Mouse (Mus musculus) intestine, embryonic 15.5 days (tissue): Measurements from ENCODE around the gene Lpar3. TPM values are rescaled to one million over a fixed set of nuclear protein-coding genes. Genes with fewer than 3 reads are reported as not detected.

Experiments
- ATAC-seq: fragments of 200-750 bp; cut with Nextera tagmentation; 2 replicates; pipeline ENCODE4 v1.8.0; 2017; ENCODE audit warnings: moderate TSS enrichment, moderate library complexity
- H3K27ac ChIP-seq: fragments of 300-500 bp; sonication (generic); 2 replicates; pipeline ENCODE4 v1.5.1; 2015; ENCODE audit warnings: mild to moderate bottlenecking, inconsistent platforms
- H3K27me3 ChIP-seq: fragments of 300-500 bp; sonication (generic); replicated peaks from 2 replicates; pipeline ENCODE4 v1.6.1; 2015; ENCODE audit warnings: inconsistent platforms
- H3K36me3 ChIP-seq: fragments of 300-500 bp; sonication (generic); 2 replicates; pipeline ENCODE4 v1.6.1; 2015; ENCODE audit warnings: inconsistent platforms
- H3K4me1 ChIP-seq: fragments of 300-500 bp; sonication (generic); replicated peaks from 2 replicates; pipeline ENCODE4 v1.6.1; 2015; ENCODE audit warnings: inconsistent platforms
- H3K4me2 ChIP-seq: fragments of 300-500 bp; sonication (generic); replicated peaks from 2 replicates; pipeline ENCODE4 v1.6.1; 2015; ENCODE audit warnings: mild to moderate bottlenecking, inconsistent platforms
- H3K4me3 ChIP-seq: fragments of 300-500 bp; sonication (generic); replicated peaks from 2 replicates; pipeline ENCODE4 v1.5.1; 2015; ENCODE audit warnings: inconsistent platforms
- H3K9ac ChIP-seq: fragments of 300-500 bp; sonication (generic); 2 replicates; pipeline ENCODE4 v1.6.1; 2015; ENCODE audit warnings: inconsistent platforms
- H3K9me3 ChIP-seq: fragments of 300-500 bp; sonication (generic); 2 replicates; pipeline ENCODE4 v1.6.1; 2016; ENCODE audit warnings: inconsistent platforms
- WGBS: fragments of 180-500 bp; shearing (Covaris S2); methylation state at CpG from one replicate; pipeline ENCODE4 v1.1.7; 2015; 5-methylcytosine and 5-hydroxymethylcytosine counted together
- polyA plus RNA-seq: library from polyadenylated mRNA; unstranded; fragments of >200 nt; fragmentation: Nextera tagmentation; extraction: Ambion mirVana; gene quantifications from 2 replicates; pipeline ENCODE4 v1.2.1, GENCODE M21; 2015

Gene Lpar3
- polyA plus RNA-seq, 1 experiment from 2014 or later: 1.9 TPM

DNA sequence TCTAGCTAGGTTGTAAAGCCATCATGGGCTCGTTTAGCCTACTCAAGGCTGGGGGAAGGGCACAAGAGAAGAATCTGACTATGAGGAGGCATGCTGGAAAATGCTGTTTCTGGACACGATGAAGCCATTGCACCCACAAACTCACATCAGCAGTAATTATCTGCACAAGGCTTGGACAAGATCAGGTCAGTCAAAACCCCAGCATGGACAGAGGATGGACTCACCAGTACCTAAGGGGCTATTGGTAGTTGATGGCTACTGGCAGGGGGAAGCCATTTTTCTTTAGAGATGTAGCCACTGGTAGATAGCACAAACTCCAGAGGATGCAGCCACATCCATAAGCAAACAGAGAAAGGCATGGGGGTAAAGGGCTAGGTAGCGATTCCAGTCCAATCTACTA, 81.7 kb downstream of the Lpar3 start:
- ATAC-seq: no peak

DNA sequence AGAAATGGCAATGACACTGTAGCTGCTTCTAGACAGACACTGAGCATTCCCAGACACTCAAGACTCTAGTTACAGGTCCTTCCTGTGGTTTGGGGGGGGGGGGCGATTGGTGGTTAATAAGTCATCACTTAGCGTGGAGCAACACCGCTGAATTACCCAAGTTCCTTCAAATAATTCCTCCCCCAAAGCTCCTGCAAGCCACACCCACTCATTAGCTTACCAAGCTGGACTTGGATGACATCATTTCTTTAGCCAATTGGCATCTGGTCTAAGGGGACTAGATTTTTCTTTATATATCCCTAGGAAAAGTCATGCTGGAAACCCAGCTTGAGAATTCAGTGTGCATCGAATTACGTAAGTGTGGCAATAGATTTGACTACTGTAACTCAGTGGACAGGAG, 82.4 kb downstream of the Lpar3 start:
- Histone ChIP-seq H3K4me1 (no peaks in the 10 kb centered on the region), H3K36me3 (no peaks in the 10 kb centered on the region), H3K9me3 (no peaks in the 10 kb centered on the region), H3K4me2 (no peak overlapping the region), H3K27me3 (no peaks in the 10 kb centered on the region), H3K27ac (no peak overlapping the region), H3K9ac (no peak overlapping the region), H3K4me3 (no peak overlapping the region)
- ATAC-seq: no peak
- 69% methylated on average over 5 of the region's 5 CpGs for WGBS

More for the DNA sequence above, 81.7 kb downstream of the Lpar3 start:
- H3K9ac ChIP-seq: no peak overlapping the region
- H3K4me1 ChIP-seq: no peaks in the 10 kb centered on the region
- WGBS: 68% methylated on average over 3 of the region's 3 CpGs
- H3K27me3 ChIP-seq: no peaks in the 10 kb centered on the region
- no peak overlapping the region for H3K4me3 ChIP-seq
- no peaks in the 10 kb centered on the region for H3K36me3 ChIP-seq
- H3K4me2 ChIP-seq: no peak overlapping the region
- no peaks in the 10 kb centered on the region for H3K9me3 ChIP-seq
- no peak overlapping the region for H3K27ac ChIP-seq

DNA sequence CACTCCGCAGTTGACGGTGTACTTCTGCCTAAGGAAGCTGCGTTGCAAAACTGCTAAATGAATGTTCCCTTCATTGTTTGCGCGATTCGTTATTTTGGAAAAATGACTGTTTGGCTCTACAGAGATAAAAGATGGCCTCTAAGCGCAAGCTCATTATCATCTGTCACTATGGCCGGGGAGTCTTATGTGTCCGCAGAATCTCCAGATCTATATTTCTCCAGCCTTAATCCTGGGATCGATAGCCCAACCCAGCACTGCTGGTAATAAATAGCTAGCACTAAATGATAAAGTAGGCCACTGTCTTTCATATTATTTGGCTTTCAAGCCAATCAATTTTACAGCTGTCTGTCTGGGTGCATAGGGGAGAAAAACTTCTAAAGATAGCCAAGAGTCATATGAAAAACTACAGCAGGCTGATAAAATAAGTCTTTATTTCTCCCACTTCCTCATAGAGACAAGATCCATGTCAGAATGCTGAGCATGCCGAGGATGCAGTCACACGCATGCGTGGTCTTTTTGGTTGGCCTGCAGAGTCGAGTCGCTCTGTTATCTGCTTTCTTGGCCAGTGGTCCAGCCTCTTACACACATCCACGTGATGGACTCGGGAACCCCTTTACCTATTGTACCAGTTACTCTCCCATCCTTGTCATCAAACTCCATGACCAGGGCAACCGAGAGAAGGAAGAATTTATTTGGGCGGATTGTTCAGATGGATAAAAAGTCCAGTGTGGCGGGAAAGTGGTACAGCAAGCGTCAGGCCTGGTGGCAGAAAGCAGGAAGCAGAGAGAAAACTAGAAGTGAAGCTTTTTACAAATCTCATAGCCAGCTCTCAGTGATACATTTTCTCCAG, 84.0 kb downstream of the Lpar3 start:
- Histone ChIP-seq H3K4me2 (peak overlapping the region; percentile 30), H3K27me3 (no peaks in the 10 kb centered on the region), H3K4me3 (no peak overlapping the region), H3K9ac (no peak overlapping the region), H3K27ac (no peak overlapping the region), H3K4me1 (no peaks in the 10 kb centered on the region), H3K9me3 (no peaks in the 10 kb centered on the region), H3K36me3 (no peaks in the 10 kb centered on the region)
- peak; percentile 87 for ATAC-seq
- 59% methylated on average over 21 of the region's 21 CpGs for WGBS

DNA sequence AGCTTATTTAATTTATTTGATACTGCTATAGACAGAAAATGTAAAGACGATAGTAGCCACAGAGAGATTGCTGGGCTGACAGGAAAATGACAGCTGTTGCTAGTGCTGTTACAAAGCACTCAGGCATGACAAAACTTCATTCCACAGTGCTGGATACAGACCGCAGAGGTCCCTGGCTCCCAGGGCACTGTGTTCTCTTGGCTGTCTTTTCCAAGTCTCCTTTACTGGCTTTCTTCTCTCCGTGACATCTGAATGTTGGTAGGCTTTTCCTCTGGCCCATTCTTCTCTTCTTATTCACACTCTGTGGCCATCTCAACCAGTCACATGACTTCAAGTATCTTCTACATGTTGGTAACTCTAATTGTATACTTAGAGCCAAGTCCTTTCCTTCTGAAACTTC, 86.6 kb downstream of the Lpar3 start:
- 77% methylated on average over 3 of the region's 3 CpGs for WGBS

DNA sequence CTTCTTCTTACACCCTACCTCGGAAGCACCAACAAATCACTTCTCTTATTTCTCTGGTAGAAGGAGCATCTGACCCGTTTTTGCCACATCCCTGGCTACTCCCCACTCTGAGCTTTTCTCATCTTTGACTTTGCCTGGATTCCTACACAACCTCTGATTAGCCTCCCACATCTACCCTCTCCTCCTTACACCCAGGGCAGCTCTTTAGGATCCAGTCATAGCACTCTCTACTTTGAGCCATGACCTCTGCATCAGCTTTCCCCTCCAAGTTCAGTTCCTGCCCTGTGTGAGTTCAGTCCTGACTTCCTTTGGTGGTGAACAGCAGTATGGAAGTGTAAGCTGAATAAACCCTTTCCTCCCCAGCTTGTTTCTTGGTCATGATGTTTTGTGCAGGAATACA, 87.1 kb downstream of the Lpar3 start:
- no peak overlapping the region for H3K4me2 ChIP-seq
- no peak overlapping the region for H3K9ac ChIP-seq
- no peak overlapping the region for H3K27ac ChIP-seq
- ATAC-seq: no peak
- no peaks in the 10 kb centered on the region for H3K36me3 ChIP-seq
- H3K27me3 ChIP-seq: no peaks in the 10 kb centered on the region
- WGBS: 62% methylated on average over 2 of the region's 2 CpGs
- H3K4me3 ChIP-seq: no peak overlapping the region
- no peaks in the 10 kb centered on the region for H3K9me3 ChIP-seq
- H3K4me1 ChIP-seq: peaks cover 4% of the 10 kb centered on the region; the same call in 1 of the 2 replicates

More for the DNA sequence above, 86.6 kb downstream of the Lpar3 start:
- H3K27ac ChIP-seq: no peak overlapping the region
- H3K27me3 ChIP-seq: no peaks in the 10 kb centered on the region
- H3K4me2 ChIP-seq: no peak overlapping the region
- ATAC-seq: no peak
- peaks cover 4% of the 10 kb centered on the region; the same call in 1 of the 2 replicates for H3K4me1 ChIP-seq
- H3K36me3 ChIP-seq: no peaks in the 10 kb centered on the region
- no peak overlapping the region for H3K9ac ChIP-seq
- no peak overlapping the region for H3K4me3 ChIP-seq
- H3K9me3 ChIP-seq: no peaks in the 10 kb centered on the region

DNA sequence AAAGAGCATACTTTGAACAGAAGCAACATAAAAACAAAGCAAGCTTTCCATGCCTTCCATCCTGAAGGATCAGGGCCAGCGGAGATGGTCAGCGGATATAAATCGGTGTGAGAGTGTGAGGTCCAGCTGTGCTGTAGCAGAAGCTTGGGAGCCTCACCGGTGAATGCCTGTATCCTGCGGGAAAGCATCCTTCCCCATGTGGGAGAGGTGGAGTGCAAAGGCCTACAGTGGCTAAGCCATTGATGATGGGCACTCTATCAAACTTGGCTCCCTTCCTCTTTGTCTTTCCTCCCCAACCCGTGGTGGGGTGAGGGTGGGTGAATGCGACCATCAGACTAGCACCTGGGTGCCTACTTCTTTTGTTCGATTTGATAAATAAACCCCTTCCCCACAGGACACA, 88.8 kb downstream of the Lpar3 start:
- H3K4me2 ChIP-seq: no peak overlapping the region
- no peaks in the 10 kb centered on the region for H3K27me3 ChIP-seq
- no peaks in the 10 kb centered on the region for H3K9me3 ChIP-seq
- H3K4me1 ChIP-seq: peaks cover 4% of the 10 kb centered on the region; the same call in 1 of the 2 replicates
- H3K4me3 ChIP-seq: no peak overlapping the region
- no peak for ATAC-seq
- no peaks in the 10 kb centered on the region for H3K36me3 ChIP-seq
- H3K27ac ChIP-seq: no peak overlapping the region
- 86% methylated on average over 8 of the region's 8 CpGs for WGBS
- H3K9ac ChIP-seq: no peak overlapping the region

DNA sequence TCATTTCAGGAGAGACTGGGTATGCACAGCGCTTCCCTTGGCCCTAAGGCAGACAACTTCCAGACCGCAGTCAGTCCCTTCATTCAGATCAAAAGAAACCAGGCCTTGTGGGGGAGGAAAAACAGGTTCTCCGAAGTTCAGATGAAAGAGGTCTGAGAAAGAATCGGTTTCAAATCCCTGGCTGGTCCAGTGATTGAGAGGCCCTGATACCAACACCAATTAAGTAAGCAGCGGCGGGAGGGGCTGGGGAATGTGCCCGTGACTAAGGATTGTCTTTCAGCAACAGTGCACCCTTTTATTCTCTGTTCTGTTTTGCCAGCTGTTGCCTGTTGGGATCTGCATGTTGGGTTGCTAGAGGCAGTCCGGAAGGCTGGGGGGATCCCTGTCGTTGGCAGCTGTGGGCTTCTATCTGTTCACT, 90.4 kb downstream of the Lpar3 start:
- Histone ChIP-seq H3K4me3 (no peak overlapping the region), H3K4me1 (peaks cover 4% of the 10 kb centered on the region; the same call in 1 of the 2 replicates), H3K36me3 (no peaks in the 10 kb centered on the region), H3K9ac (no peak overlapping the region), H3K27ac (no peak overlapping the region), H3K9me3 (no peaks in the 10 kb centered on the region), H3K27me3 (no peaks in the 10 kb centered on the region), H3K4me2 (no peak overlapping the region)
- peak; percentile 25; the same call in 1 of the 2 replicates for ATAC-seq
- 18% methylated on average over 9 of the region's 9 CpGs for WGBS

DNA sequence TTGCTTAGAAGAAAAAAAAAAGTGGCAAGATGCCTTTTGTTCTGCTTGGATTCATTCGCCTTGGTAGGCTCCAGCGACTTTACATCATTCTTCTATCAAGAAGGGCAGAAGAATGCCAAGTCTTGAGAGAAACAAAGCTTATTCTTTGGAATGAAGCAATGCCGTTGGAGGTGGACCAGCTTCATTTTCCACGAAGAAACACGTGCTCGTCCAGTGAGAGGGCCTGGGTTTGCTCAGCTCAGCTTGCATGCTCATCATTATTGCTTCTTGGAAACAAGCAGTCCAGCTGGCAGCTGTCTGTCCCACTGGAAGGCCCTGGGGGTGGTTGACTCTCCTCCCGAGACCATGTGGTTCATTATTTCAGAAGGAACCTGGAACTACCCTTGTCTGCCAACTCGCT, 94.7 kb downstream of the Lpar3 start:
- no peaks in the 10 kb centered on the region for H3K36me3 ChIP-seq
- no peak overlapping the region for H3K9ac ChIP-seq
- 83% methylated on average over 8 of the region's 8 CpGs for WGBS
- no peak overlapping the region for H3K27ac ChIP-seq
- no peaks in the 10 kb centered on the region for H3K9me3 ChIP-seq
- no peaks in the 10 kb centered on the region for H3K27me3 ChIP-seq
- H3K4me3 ChIP-seq: no peak overlapping the region
- H3K4me1 ChIP-seq: peaks cover 4% of the 10 kb centered on the region; the same call in 1 of the 2 replicates
- no peak for ATAC-seq
- no peak overlapping the region for H3K4me2 ChIP-seq

DNA sequence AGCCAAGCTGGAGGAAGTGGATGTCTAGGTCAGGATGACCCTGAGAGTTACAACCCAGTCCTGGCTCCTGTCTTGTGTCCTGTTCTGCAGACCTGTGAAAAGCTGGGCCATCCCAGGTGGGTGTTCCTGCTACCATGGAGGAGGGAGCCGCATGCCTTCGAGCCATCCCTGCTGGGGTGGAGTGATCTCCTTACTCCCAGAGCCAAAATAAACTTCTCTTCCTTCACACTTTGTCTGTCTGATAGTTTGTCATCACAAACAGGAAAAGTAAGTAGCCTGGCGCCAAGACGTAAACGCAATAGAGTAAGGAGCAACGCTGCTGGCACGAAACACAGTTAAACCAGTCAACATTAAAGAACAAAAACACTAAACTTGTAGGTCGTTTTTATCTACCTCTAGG, 95.5 kb downstream of the Lpar3 start:
- ATAC-seq: no peak
- no peak overlapping the region for H3K27ac ChIP-seq

DNA sequence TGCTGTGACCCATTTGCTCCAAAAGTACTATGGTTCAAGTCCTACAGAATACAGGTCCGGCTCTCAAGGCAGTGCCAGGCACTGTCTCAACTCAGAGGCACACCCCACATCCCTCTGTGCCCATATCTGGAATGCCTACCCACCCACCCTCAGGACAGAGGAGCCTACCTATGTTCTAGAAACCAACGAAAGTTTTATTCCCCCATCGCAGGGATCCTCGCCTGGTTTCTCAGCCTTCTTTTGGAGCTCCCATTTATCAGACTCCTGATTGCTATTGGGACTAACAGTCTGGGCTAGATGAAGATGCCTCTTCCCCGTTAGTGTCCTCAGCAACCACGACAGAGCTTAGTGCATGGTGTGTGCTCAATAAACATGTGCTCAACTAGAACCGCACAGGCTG, 96.6 kb downstream of the Lpar3 start:
- ATAC-seq: no peak
- Histone ChIP-seq H3K9me3 (no peaks in the 10 kb centered on the region), H3K4me2 (no peak overlapping the region), H3K9ac (no peak overlapping the region), H3K4me1 (no peaks in the 10 kb centered on the region), H3K4me3 (no peak overlapping the region), H3K27ac (no peak overlapping the region), H3K36me3 (no peaks in the 10 kb centered on the region), H3K27me3 (no peaks in the 10 kb centered on the region)
- WGBS: 86% methylated on average over 7 of the region's 7 CpGs

More for the DNA sequence above, 95.5 kb downstream of the Lpar3 start:
- Histone ChIP-seq H3K36me3 (no peaks in the 10 kb centered on the region), H3K27me3 (no peaks in the 10 kb centered on the region), H3K9me3 (no peaks in the 10 kb centered on the region), H3K4me2 (no peak overlapping the region), H3K4me1 (no peaks in the 10 kb centered on the region), H3K4me3 (no peak overlapping the region), H3K9ac (no peak overlapping the region)
- 68% methylated on average over 8 of the region's 8 CpGs for WGBS

DNA sequence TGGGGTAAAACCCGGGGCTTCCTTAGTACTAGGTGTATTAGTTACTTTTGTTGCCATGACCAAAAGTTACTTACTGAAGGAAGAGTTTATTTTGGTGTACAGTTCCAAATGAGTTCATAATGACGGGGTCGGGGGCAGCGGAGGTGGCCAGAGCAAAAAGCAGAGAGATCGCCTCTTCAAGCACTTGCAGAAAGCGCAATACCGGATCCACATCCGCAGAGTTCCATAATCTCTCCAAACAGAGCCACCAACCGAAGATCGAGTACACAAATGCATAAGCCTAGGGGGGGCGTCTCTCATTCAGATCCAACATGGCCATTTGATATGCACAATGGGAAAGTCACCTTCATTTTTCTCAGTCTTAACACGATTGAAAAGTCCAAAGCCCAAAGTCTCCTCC, 97.1 kb downstream of the Lpar3 start:
- 90% methylated on average over 12 of the region's 12 CpGs for WGBS

DNA sequence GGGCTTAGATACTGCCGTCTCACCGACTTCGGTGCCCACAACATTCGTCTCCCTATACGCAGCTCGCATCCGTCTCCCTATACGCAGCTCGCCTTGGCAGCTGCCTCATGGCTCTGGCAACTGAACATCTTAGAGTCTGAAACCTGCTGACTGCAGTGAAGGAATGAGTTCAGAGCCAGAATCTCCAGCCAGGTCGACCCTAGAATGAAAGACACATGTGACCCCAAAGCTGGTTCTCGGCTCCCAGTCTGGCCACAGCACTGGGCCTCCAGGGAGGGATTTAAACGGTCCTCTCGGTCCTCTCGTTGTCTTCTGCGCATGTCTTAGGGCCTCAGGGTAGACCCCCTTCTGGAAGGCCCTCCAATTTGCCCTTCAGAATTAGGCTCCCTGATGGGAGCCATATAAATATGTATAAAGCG, 97.8 kb downstream of the Lpar3 start:
- WGBS: 76% methylated on average over 16 of the region's 16 CpGs
- ATAC-seq: no peak
- no peak overlapping the region for H3K4me2 ChIP-seq
- H3K27ac ChIP-seq: no peak overlapping the region
- H3K4me1 ChIP-seq: no peaks in the 10 kb centered on the region
- H3K4me3 ChIP-seq: no peak overlapping the region
- H3K27me3 ChIP-seq: no peaks in the 10 kb centered on the region
- H3K9me3 ChIP-seq: no peaks in the 10 kb centered on the region
- H3K36me3 ChIP-seq: no peaks in the 10 kb centered on the region
- no peak overlapping the region for H3K9ac ChIP-seq

More for the DNA sequence above, 97.1 kb downstream of the Lpar3 start:
- H3K27me3 ChIP-seq: no peaks in the 10 kb centered on the region
- no peak for ATAC-seq
- no peak overlapping the region for H3K4me2 ChIP-seq
- no peak overlapping the region for H3K4me3 ChIP-seq
- no peak overlapping the region for H3K9ac ChIP-seq
- H3K27ac ChIP-seq: no peak overlapping the region
- H3K36me3 ChIP-seq: no peaks in the 10 kb centered on the region
- no peaks in the 10 kb centered on the region for H3K9me3 ChIP-seq
- no peaks in the 10 kb centered on the region for H3K4me1 ChIP-seq

DNA sequence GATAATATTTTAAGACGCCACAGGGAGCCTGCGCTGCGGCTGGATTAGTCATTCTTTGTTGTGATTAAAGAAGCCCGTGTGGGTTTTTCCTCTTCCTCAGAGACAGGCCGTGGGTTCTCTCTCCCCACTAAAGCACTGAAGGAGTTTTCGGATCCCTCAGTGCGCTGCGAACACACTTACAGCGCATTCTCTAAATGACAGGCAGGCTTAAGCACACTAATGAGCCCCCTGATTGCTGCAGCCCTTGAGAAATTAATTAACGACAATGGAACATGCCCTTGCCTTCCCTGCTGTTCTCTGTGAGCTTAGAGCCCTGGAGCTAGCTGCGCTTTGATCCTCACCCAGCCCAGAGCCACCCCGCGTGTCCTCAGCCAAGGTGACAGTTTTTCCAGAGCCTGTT, 98.2 kb downstream of the Lpar3 start:
- Histone ChIP-seq H3K9ac (no peak overlapping the region), H3K9me3 (no peaks in the 10 kb centered on the region), H3K27ac (no peak overlapping the region), H3K27me3 (no peaks in the 10 kb centered on the region), H3K4me3 (no peak overlapping the region), H3K36me3 (no peaks in the 10 kb centered on the region), H3K4me2 (no peak overlapping the region), H3K4me1 (no peaks in the 10 kb centered on the region)
- WGBS: 47% methylated on average over 13 of the region's 13 CpGs
- no peak for ATAC-seq
